Mouse (Mus musculus) liver, postnatal 0 days (tissue): Measurements from ENCODE around the gene Ky. TPM values are rescaled to one million over a fixed set of nuclear protein-coding genes. Genes with fewer than 3 reads are reported as not detected.

Source experiments
- ATAC-seq: fragments of 200-750 bp; cut with Nextera tagmentation; 2 replicates; pipeline ENCODE4 v1.8.0; 2017; ENCODE audit warnings: mild to moderate bottlenecking, moderate library complexity
- DNase-seq: peaks from one replicate; pipeline ENCODE4 v3.0.0-alpha.2; 2016
- H3K27ac ChIP-seq: fragments of 300-500 bp; sonication (generic); 2 replicates; pipeline ENCODE4 v1.5.1; 2014; ENCODE audit warnings: antibody characterized with exemption, moderate library complexity, mild to moderate bottlenecking, low read depth
- H3K27me3 ChIP-seq: fragments of 300-500 bp; sonication (generic); 2 replicates; pipeline ENCODE4 v1.6.1; 2014; ENCODE audit warnings: low read length, control low read depth, mixed read lengths; ENCODE audit not compliant: insufficient read depth
- H3K36me3 ChIP-seq: fragments of 300-500 bp; sonication (generic); replicated peaks from 2 replicates; pipeline ENCODE4 v1.6.1; 2014; ENCODE audit warnings: mild to moderate bottlenecking, control low read depth, low read length, moderate library complexity, mixed read lengths; ENCODE audit not compliant: insufficient read depth
- H3K4me1 ChIP-seq: fragments of 300-500 bp; sonication (generic); 2 replicates; pipeline ENCODE4 v1.6.1; 2014; ENCODE audit warnings: antibody characterized with exemption, mild to moderate bottlenecking, control low read depth; ENCODE audit not compliant: insufficient read depth
- H3K4me2 ChIP-seq: fragments of 300-500 bp; sonication (generic); 2 replicates; pipeline ENCODE4 v1.6.1; 2014; ENCODE audit warnings: low read depth, mild to moderate bottlenecking, low read length, moderate library complexity, mixed read lengths
- H3K4me3 ChIP-seq: fragments of 300-500 bp; sonication (generic); 2 replicates; pipeline ENCODE4 v1.5.1; 2014; ENCODE audit warnings: low read depth, low read length
- H3K9ac ChIP-seq: fragments of 300-500 bp; sonication (generic); replicated peaks from 2 replicates; pipeline ENCODE4 v1.6.1; 2014; ENCODE audit warnings: mild to moderate bottlenecking, moderate library complexity
- H3K9me3 ChIP-seq: fragments of 300-500 bp; sonication (generic); 2 replicates; pipeline ENCODE4 v1.6.1; 2016; ENCODE audit warnings: mild to moderate bottlenecking, control low read depth, low read length, mixed read lengths
- CTCF ChIP-seq: sonication (generic); IDR thresholded peaks from 2 replicates; pipeline ENCODE4 v1.5.1; 2016; ENCODE audit warnings: antibody characterized with exemption, low read depth
- EP300 ChIP-seq: IDR thresholded peaks from 2 replicates; pipeline ENCODE4 v1.6.1; 2016; ENCODE audit warnings: antibody characterized with exemption, low read depth, mild to moderate bottlenecking
- WGBS: fragments of 180-500 bp; shearing (Covaris S2); extraction: QIAGEN DNeasy Blood & Tissue Kit; methylation state at CpG from one replicate; pipeline ENCODE4 v1.1.7; 2014; ENCODE audit not compliant: insufficient replicate concordance; 5-methylcytosine and 5-hydroxymethylcytosine counted together
- polyA plus RNA-seq: library from polyadenylated mRNA; unstranded; fragments of >200 nt; fragmentation: Nextera tagmentation; extraction: Ambion mirVana; gene quantifications from 2 replicates; pipeline ENCODE4 v1.2.1, GENCODE M21; 2015

The Ky gene
- polyA plus RNA-seq, 1 experiment from 2014 or later, result not detected

- ATAC-seq (no peak), DNase-seq (no peak)
- no peaks in the 10 kb centered on the region for H3K9me3 ChIP-seq
- TF ChIP-seq EP300, result no peak
- no peak overlapping the region for H3K9ac ChIP-seq
- H3K36me3 ChIP-seq, result no peaks in the 10 kb centered on the region
- no peak overlapping the region for H3K27ac ChIP-seq
- no peak overlapping the region for H3K4me2 ChIP-seq
- WGBS, result 72% methylated on average over 3 of the region's 3 CpGs
- H3K27me3 ChIP-seq, result no peaks in the 10 kb centered on the region
- no peak overlapping the region for H3K4me3 ChIP-seq
- H3K4me1 ChIP-seq, result no peaks in the 10 kb centered on the region
Observed at GRCm38 (mm10) chr9:102478451-102478835, 27.1 kb upstream of the Ky start.

- Histone ChIP-seq H3K27ac (no peak overlapping the region), H3K4me3 (no peak overlapping the region), H3K4me2 (no peak overlapping the region), H3K27me3 (no peaks in the 10 kb centered on the region), H3K4me1 (no peaks in the 10 kb centered on the region), H3K9me3 (no peaks in the 10 kb centered on the region), H3K36me3 (no peaks in the 10 kb centered on the region), H3K9ac (no peak overlapping the region)
- DNase-seq (peak; percentile 63), ATAC-seq (no peak)
- 39% methylated on average over 9 of the region's 9 CpGs for WGBS
- peak; percentile 78 for TF ChIP-seq CTCF
- no peak for TF ChIP-seq EP300
Observed at GRCm38 (mm10) chr9:102479022-102479421, 26.5 kb upstream of the Ky start.

- Histone ChIP-seq H3K4me3 (no peak overlapping the region), H3K9ac (no peak overlapping the region), H3K4me2 (no peak overlapping the region), H3K9me3 (no peaks in the 10 kb centered on the region), H3K4me1 (no peaks in the 10 kb centered on the region), H3K27ac (no peak overlapping the region), H3K36me3 (no peaks in the 10 kb centered on the region), H3K27me3 (no peaks in the 10 kb centered on the region)
- TF ChIP-seq CTCF (peak; percentile 47), EP300 (no peak)
- ATAC-seq (no peak), DNase-seq (no peak)
- WGBS, result 29% methylated on average over 12 of the region's 12 CpGs
Observed at GRCm38 (mm10) chr9:102492031-102492795, 13.3 kb upstream of the Ky start.

GRCm38 (mm10) chr9:102493044-102493443 is 12.5 kb upstream of the Ky start:
- no peaks in the 10 kb centered on the region for H3K4me1 ChIP-seq

GRCm38 (mm10) chr9:102493916-102494315 is 11.6 kb upstream of the Ky start:
- Histone ChIP-seq H3K27me3 (no peaks in the 10 kb centered on the region), H3K4me1 (no peaks in the 10 kb centered on the region), H3K9me3 (no peaks in the 10 kb centered on the region), H3K27ac (no peak overlapping the region), H3K9ac (no peak overlapping the region), H3K4me3 (no peak overlapping the region), H3K4me2 (no peak overlapping the region), H3K36me3 (no peaks in the 10 kb centered on the region)
- TF ChIP-seq CTCF, result no peak
- TF ChIP-seq EP300, result no peak
- no peak for ATAC-seq
- DNase-seq, result no peak
- WGBS, result 81% methylated on average over 2 of the region's 2 CpGs

More at GRCm38 (mm10) chr9:102493044-102493443, 12.5 kb upstream of the Ky start:
- TF ChIP-seq EP300 (no peak), CTCF (no peak)
- H3K9ac ChIP-seq, result no peak overlapping the region
- H3K4me2 ChIP-seq, result no peak overlapping the region
- no peak for DNase-seq
- no peak overlapping the region for H3K4me3 ChIP-seq
- no peaks in the 10 kb centered on the region for H3K9me3 ChIP-seq
- H3K36me3 ChIP-seq, result no peaks in the 10 kb centered on the region
- ATAC-seq, result no peak
- no peak overlapping the region for H3K27ac ChIP-seq
- H3K27me3 ChIP-seq, result no peaks in the 10 kb centered on the region
- WGBS, result 31% methylated on average over 4 of the region's 4 CpGs

- H3K36me3 ChIP-seq, result no peaks in the 10 kb centered on the region
- DNase-seq (no peak), ATAC-seq (no peak)
- H3K27ac ChIP-seq, result no peak overlapping the region
- no peaks in the 10 kb centered on the region for H3K4me1 ChIP-seq
- H3K27me3 ChIP-seq, result no peaks in the 10 kb centered on the region
- H3K4me3 ChIP-seq, result no peak overlapping the region
- TF ChIP-seq EP300, result no peak
- no peak for TF ChIP-seq CTCF
- no peak overlapping the region for H3K4me2 ChIP-seq
- H3K9ac ChIP-seq, result no peak overlapping the region
- H3K9me3 ChIP-seq, result no peaks in the 10 kb centered on the region
- 81% methylated on average over 8 of the region's 9 CpGs for WGBS
Observed at GRCm38 (mm10) chr9:102494454-102494853, 11.1 kb upstream of the Ky start.

- no peak for ATAC-seq
- DNase-seq, result no peak
- Histone ChIP-seq H3K9me3 (no peaks in the 10 kb centered on the region), H3K4me3 (no peak overlapping the region), H3K4me1 (no peaks in the 10 kb centered on the region), H3K27ac (no peak overlapping the region), H3K4me2 (no peak overlapping the region), H3K36me3 (no peaks in the 10 kb centered on the region), H3K27me3 (no peaks in the 10 kb centered on the region), H3K9ac (no peak overlapping the region)
- TF ChIP-seq EP300 (no peak), CTCF (no peak)
- 73% methylated on average over 4 of the region's 4 CpGs for WGBS
Observed at GRCm38 (mm10) chr9:102495266-102495665, 10.3 kb upstream of the Ky start.
